Mouse (Mus musculus) brain, embryonic 14.5 days (tissue): ENCODE results near the gene Capg. TPM values are rescaled to one million over a fixed set of nuclear protein-coding genes. Genes with fewer than 3 reads are reported as not detected.
"Not testable (repeated sequence)": the region's sequence is repeated elsewhere in the genome, so short reads cannot be mapped to it uniquely, and the experiment has no call there.

Experiments
- DNase-seq: peaks from one replicate; pipeline ENCODE4 v3.0.0-alpha.2; 2011; ENCODE audit warnings: low read depth
- CTCF ChIP-seq: fragments of 200-500 bp; IDR thresholded peaks from 2 replicates; pipeline ENCODE4 v1.5.1; 2012; ENCODE audit warnings: inconsistent platforms, mild to moderate bottlenecking, moderate library complexity, borderline replicate concordance; ENCODE audit not compliant: insufficient read depth, insufficient read length; ENCODE audit errors: extremely low read depth
- POLR2A ChIP-seq: fragments of 200-500 bp; IDR thresholded peaks from 2 replicates; pipeline ENCODE4 v1.6.1; 2012; ENCODE audit warnings: mild to moderate bottlenecking, inconsistent platforms, borderline replicate concordance; ENCODE audit not compliant: poor library complexity, insufficient read depth, insufficient read length, severe bottlenecking; ENCODE audit errors: extremely low read depth
- polyA plus RNA-seq: library from polyadenylated mRNA; depleted of rRNA; stranded (reverse); fragments of >200 nt; gene quantifications from 2 replicates; pipeline ENCODE4 v1.2.3, GENCODE M21; 2012

Gene Capg
- polyA plus RNA-seq, 1 experiment, result 5.3 TPM

DNA sequence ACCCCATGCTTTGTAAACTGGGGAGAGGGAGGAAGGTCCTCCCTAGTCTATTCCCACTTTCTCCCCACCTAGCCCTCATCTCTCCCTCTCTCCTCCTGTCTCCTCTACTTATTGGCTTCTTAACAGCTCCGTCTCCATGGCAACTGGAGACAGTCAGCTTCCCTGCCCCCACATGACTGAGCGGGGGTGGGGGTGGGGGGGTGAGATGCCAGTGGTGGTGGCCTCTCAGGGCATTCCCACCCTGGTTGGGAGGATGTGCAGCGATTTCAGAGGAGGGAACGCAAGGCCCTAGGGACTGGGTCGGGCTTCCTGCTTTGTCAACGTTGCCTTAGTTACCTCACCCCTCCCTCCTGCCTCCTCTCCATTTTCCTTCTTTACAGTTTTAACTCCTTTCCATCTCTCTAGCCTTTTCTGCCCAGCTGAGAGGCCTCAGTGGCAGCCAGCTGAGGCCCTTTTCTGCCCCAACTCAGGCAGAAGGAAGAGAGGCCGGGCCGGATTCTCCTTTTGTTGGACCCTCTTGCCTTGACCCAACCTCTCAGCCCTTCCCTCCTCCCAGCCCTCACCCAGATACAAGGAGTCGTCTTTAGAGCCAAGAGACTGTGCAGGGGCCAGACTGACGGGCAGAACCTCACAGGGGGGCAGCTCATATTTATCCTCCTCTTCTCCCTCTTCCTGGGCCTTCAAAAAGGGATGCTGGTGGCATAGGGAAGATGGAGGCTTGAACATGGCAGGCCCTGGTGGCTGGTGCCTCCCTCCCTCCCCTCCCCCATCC is 24.1 kb upstream of the Capg start:
- no peak for TF ChIP-seq CTCF
- TF ChIP-seq POLR2A, result no peak
- peak; percentile 97 for DNase-seq

DNA sequence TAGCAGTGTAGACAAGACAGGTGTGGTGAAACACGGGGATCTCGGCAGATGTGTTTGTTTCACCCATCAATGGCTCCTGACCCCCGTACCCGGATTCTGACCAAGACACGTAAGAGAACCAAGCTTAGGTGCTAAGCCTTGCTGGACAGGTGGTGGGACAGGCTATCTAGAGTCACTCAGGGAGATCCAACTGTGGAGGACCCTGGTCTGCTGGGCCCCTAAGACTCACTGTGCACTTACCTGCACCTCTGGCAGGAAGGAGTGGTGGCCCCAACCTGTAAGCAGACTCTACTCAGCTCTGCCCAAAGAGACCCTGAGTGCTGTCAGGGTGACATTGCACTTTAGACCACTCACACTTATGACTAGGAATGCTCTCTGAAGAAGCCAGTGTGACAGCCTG is 23.3 kb upstream of the Capg start:
- no peak for DNase-seq
- no peak for TF ChIP-seq POLR2A
- no peak for TF ChIP-seq CTCF

GRCm38 (mm10) chr6:72521607-72522006 is 22.6 kb upstream of the Capg start, which contains the start of gene Sh2d6:
Gene Sh2d6 (minus strand): TSS chr6:72521707.
- no peak for DNase-seq
- no peak for TF ChIP-seq CTCF
- no peak for TF ChIP-seq POLR2A

- no peak for DNase-seq
- no peak for TF ChIP-seq POLR2A
- no peak for TF ChIP-seq CTCF
These were observed 21.9 kb upstream of the Capg start for GRCm38 (mm10) chr6:72522288-72522687.

GRCm38 (mm10) chr6:72523222-72523621 is 21.0 kb upstream of the Capg start:
- TF ChIP-seq POLR2A, result no peak
- TF ChIP-seq CTCF, result no peak
- DNase-seq, result no peak

- TF ChIP-seq CTCF (no peak), POLR2A (no peak)
- no peak for DNase-seq
These were observed 20.0 kb upstream of the Capg start for GRCm38 (mm10) chr6:72524160-72524559.

DNA sequence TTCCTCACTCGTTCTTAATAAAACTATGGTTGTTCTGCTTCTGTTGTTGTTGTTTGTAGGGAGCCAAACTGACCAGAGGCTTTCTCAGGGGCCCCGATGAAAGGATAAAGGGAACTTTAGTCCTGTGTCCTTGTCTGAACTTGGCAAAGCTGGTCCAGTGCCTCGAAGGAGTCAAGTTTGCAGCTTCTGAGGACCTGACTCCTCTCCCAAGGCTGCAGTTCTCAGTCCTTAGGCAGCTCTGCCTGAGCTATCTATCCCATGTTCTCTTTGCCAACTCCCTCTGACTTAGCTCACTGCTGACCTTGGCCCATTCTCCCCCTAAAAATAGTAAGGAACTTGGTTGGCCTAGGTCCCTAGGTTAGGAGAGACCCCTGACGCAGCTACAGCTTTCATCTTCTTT is 17.1 kb upstream of the Capg start:
- TF ChIP-seq POLR2A, result no peak
- no peak for TF ChIP-seq CTCF
- no peak for DNase-seq

- TF ChIP-seq CTCF (no peak), POLR2A (no peak)
- no peak for DNase-seq
These were observed 15.6 kb upstream of the Capg start for GRCm38 (mm10) chr6:72528410-72529151.

- TF ChIP-seq POLR2A (no peak), CTCF (no peak)
These were observed 11.6 kb upstream of the Capg start for GRCm38 (mm10) chr6:72532580-72532979.

DNA sequence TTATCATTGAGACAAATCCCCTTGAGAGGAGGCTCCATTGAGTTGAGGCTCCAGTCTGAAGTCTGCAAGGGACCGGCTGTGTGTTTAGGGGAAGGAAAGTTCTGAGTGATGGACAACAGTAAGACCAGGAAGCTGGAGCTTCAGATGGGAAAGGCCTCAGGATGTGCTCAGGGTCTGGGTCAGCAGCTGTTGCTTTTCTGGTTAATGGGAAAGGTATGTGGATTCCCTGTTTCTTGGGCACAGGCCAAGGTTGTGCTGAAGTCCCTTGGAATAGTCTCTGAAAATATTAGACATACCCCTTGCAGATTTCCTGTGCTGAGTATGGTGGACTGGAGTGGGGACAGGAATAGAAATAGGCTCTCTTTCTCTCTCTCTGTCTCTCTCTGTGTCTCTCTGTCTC is 10.6 kb upstream of the Capg start:
- not testable (repeated sequence) for DNase-seq

More at GRCm38 (mm10) chr6:72532580-72532979, 11.6 kb upstream of the Capg start:
- no peak for DNase-seq

DNA sequence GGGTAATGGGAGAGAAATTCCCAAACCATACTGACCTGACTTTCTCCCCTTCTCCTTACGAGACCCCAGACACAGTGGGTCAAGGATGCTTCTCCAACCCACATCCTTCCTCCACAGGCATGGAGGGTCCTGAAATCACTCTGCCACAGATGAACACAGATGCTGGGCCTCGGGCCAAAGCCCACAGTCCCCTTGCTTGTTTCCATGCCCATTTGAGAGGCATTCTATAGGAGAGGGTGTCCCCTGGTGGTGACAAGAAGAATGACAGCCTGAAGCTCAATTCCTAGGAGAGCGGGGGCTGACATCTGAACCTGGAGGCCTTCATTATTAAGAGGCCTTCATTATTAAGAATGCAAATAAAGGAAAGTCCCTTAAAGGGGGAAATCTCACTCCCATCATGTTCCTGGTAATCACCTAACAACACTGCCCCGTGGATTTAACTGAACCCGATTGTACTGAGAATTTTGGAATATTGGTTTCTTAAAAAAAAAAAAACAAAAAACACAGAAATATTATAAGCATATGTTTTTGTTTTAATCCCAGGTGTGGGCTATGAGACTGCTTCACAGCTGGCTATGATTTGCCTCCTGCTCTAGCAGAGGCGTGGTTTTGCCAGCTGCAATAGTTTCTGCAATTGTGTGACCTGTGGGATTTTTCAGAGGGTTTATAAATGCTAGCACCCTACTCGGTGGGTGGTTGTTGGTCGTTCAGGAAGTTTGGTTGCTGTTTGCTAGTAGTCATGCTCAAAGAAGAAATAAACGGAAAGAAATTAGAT is 10.0 kb upstream of the Capg start:
- no peak for TF ChIP-seq POLR2A
- peak; percentile 94 for TF ChIP-seq CTCF
- peak; percentile 94 for DNase-seq
